In genomic region chr1:167390381-167390780, GRCm38 (mm10) we compare ENCODE assay signal across 20 mouse cellular contexts. TPM values are rescaled to one million over a fixed set of nuclear protein-coding genes. Genes with fewer than 3 reads are reported as not detected.
DNase-seq lines count a peak whose midpoint lies in the region; ATAC-seq and TF ChIP-seq lines count a peak whose summit lies in the region.
"Had no signal": no experiment of that assay in that cellular context is flagged by ENCODE, and none has a peak within 500 bp of the region (broad histone marks: within the 10 kb centered on the region; RNA-seq: fewer than 3 reads in every experiment).

No protein-coding gene starts in this region.

- H3K27me3 ChIP-seq in heart, adult 2 months (ENCODE audit: control insufficient read depth, insufficient read depth, low read length): no peaks in the 10 kb centered on the region
- no peaks in the 10 kb centered on the region for H3K27me3 ChIP-seq in intestine, embryonic 15.5 days (replicated peaks)
- no peaks in the 10 kb centered on the region for H3K27me3 ChIP-seq in liver, postnatal 0 days (ENCODE audit: insufficient read depth, low read length)
- H3K27me3 ChIP-seq: heart, embryonic 15.5 days had no signal

- intact Hi-C loops in heart, adult 2 months (cut with DNase I): loop anchor here (5.0 kb wide), 1 partner anchor 38 kb away; no protein-coding TSS in a partner anchor

- peak overlapping the region; percentile 11; the same call in 1 of the 2 replicates for H3K4me2 ChIP-seq in intestine, embryonic 15.5 days (replicated peaks)
- H3K4me2 ChIP-seq in liver, postnatal 0 days (ENCODE audit: low read depth, low read length): peak overlapping the region; percentile 88
- H3K4me2 ChIP-seq: heart, embryonic 15.5 days; lung, embryonic 14.5 days; neural tube, embryonic 13.5 days had no signal

- H3K4me1 ChIP-seq in heart, adult 2 months (ENCODE audit: control insufficient read depth, insufficient read depth, low read length): peaks cover 6% of the 10 kb centered on the region
- peaks cover 11% of the 10 kb centered on the region for H3K4me1 ChIP-seq in intestine, embryonic 15.5 days (replicated peaks)
- H3K4me1 ChIP-seq in liver, postnatal 0 days (ENCODE audit: insufficient read depth): peaks cover 55% of the 10 kb centered on the region

- H3K9ac ChIP-seq in heart, adult 2 months (ENCODE audit: low read depth, low read length): no peak overlapping the region
- H3K9ac ChIP-seq in intestine, embryonic 15.5 days: no peak overlapping the region
- 0 out of 2 replicates have a peak overlapping the region, but pooled peaks have one; percentile 18 for H3K9ac ChIP-seq in liver, postnatal 0 days (replicated peaks)
- H3K9ac ChIP-seq: heart, embryonic 15.5 days; lung, embryonic 14.5 days; neural tube, embryonic 13.5 days had no signal

- 52% methylated on average over 4 of the region's 4 CpGs for WGBS in heart, adult 2 months
- WGBS in intestine, embryonic 15.5 days: 75% methylated on average over 4 of the region's 4 CpGs
- 82% methylated on average over 4 of the region's 4 CpGs for WGBS in liver, postnatal 0 days (ENCODE audit: insufficient replicate concordance)

- H3K27ac ChIP-seq in heart, adult 2 months: no peak overlapping the region
- H3K27ac ChIP-seq in intestine, embryonic 15.5 days: no peak overlapping the region
- H3K27ac ChIP-seq in liver, postnatal 0 days (ENCODE audit: low read depth): no peak overlapping the region
- H3K27ac ChIP-seq: heart, embryonic 15.5 days; kidney, postnatal 0 days; midbrain, embryonic 10.5 days; neural tube, embryonic 13.5 days had no signal

- H3K9me3 ChIP-seq in intestine, embryonic 15.5 days: no peaks in the 10 kb centered on the region
- H3K9me3 ChIP-seq in liver, postnatal 0 days (ENCODE audit: low read length): no peaks in the 10 kb centered on the region
- H3K9me3 ChIP-seq: heart, embryonic 15.5 days; midbrain, embryonic 10.5 days; neural tube, embryonic 13.5 days had no signal

- ATAC-seq in intestine, embryonic 15.5 days: no peak
- no peak for ATAC-seq in liver, postnatal 0 days
- no peak for ATAC-seq in erythroid progenitor cell, adult 5-6 weeks (replicated peaks; ENCODE audit: low FRiP score, poor library complexity, severe bottlenecking)
- ATAC-seq: inflammation-experienced regulatory T-cells, adult 6 months had no signal

- peak; percentile 49 for DNase-seq in heart, adult 11 months
- DNase-seq in heart, adult 2 months: no peak
- peak; percentile 27 for DNase-seq in MN1 (ENCODE audit: low spot score)
- DNase-seq in liver, postnatal 0 days: no peak
- no peak for DNase-seq in right cerebral cortex, postnatal 14 days
- DNase-seq: cerebellum, adult 11 months; cerebellum, postnatal 25 days; gastrocnemius, postnatal 36 days; left cerebral cortex, postnatal 4 days; lung, embryonic 14.5 days; lung, postnatal 4 days; right cerebral cortex, postnatal 4 days; thymus, postnatal 4 days had no signal

- peaks cover 5% of the 10 kb centered on the region for H3K36me3 ChIP-seq in heart, adult 2 months (ENCODE audit: control insufficient read depth, insufficient read depth, low read length)
- H3K36me3 ChIP-seq in intestine, embryonic 15.5 days: no peaks in the 10 kb centered on the region
- no peaks in the 10 kb centered on the region for H3K36me3 ChIP-seq in liver, postnatal 0 days (replicated peaks; ENCODE audit: insufficient read depth, low read length)
- H3K36me3 ChIP-seq: heart, embryonic 15.5 days; midbrain, embryonic 10.5 days; neural tube, embryonic 13.5 days had no signal

- no peak overlapping the region for H3K4me3 ChIP-seq in heart, adult 2 months
- no peak overlapping the region for H3K4me3 ChIP-seq in intestine, embryonic 15.5 days (replicated peaks)
- no peak overlapping the region for H3K4me3 ChIP-seq in liver, postnatal 0 days (ENCODE audit: low read depth, low read length)
- H3K4me3 ChIP-seq: heart, embryonic 15.5 days; midbrain, embryonic 10.5 days; neural tube, embryonic 13.5 days had no signal

- no peak for TF ChIP-seq EP300 in heart, adult 2 months (IDR thresholded peaks at IDR 0.05; ENCODE audit: insufficient read depth, low read depth, low read length)
- TF ChIP-seq EP300 in liver, postnatal 0 days (IDR thresholded peaks at IDR 0.05; ENCODE audit: low read depth): no peak

- no peaks in the 10 kb centered on the region for H3K79me2 ChIP-seq in heart, adult 2 months (replicated peaks; ENCODE audit: control insufficient read depth, insufficient read depth, low read length)

- TF ChIP-seq POLR2A in heart, adult 2 months (IDR thresholded peaks at IDR 0.05; ENCODE audit: insufficient read depth, low read depth, low read length): no peak

- no peak for TF ChIP-seq CTCF in heart, adult 2 months (IDR thresholded peaks at IDR 0.05)
- no peak for TF ChIP-seq CTCF in liver, postnatal 0 days (IDR thresholded peaks at IDR 0.05; ENCODE audit: low read depth)

RNA-seq across cellular contexts. Expression of gene Mgst3, which starts 3.3 kb away (rescaled TPM):
- total RNA-seq in heart, adult 2 months (2021): 100 to 1,000 TPM; 274 to 351 TPM
- 788 and 868 TPM in 2 replicates for polyA plus RNA-seq in heart, adult 2 months (2012; rRNA removed)
- 247 and 298 TPM in 2 replicates for polyA plus RNA-seq in intestine, embryonic 15.5 days (2015; fragmentation: Nextera tagmentation; extraction: Ambion mirVana)
- 161 and 163 TPM in 2 replicates for polyA plus RNA-seq in liver, postnatal 0 days (2015; fragmentation: Nextera tagmentation; extraction: Ambion mirVana)
- 406 and 410 TPM in 2 replicates for total RNA-seq in erythroid progenitor cell, adult 5-6 weeks (2015; ENCODE audit: low replicate concordance)
- 298 and 328 TPM in 2 replicates for total RNA-seq in erythroid progenitor cell, adult 5-6 weeks (2017; ENCODE audit: low replicate concordance)

RNA-seq across cellular contexts. Expression of gene Aldh9a1, which starts 40.6 kb away (rescaled TPM):
- total RNA-seq in heart, adult 2 months (2021): 10 to 100 TPM; 18.4 to 20.4 TPM
- polyA plus RNA-seq in heart, adult 2 months (2012; rRNA removed): 31.5 and 49.6 TPM in 2 replicates
- polyA plus RNA-seq in intestine, embryonic 15.5 days (2015; fragmentation: Nextera tagmentation; extraction: Ambion mirVana): 133 and 156 TPM in 2 replicates
- polyA plus RNA-seq in liver, postnatal 0 days (2015; fragmentation: Nextera tagmentation; extraction: Ambion mirVana): 76.4 and 80.8 TPM in 2 replicates
- 13.0 and 20.1 TPM in 2 replicates for total RNA-seq in erythroid progenitor cell, adult 5-6 weeks (2015; ENCODE audit: low replicate concordance)
- 9.4 and 11.8 TPM in 2 replicates for total RNA-seq in erythroid progenitor cell, adult 5-6 weeks (2017; ENCODE audit: low replicate concordance)

Comparison
In these comparisons a context has a peak if more than half of its experiments do, and no peak if none do; other contexts are left out.
1. DNase-seq: peak in heart, adult 11 months (single experiment) and MN1 (single experiment); none in heart, adult 2 months (0 of 2), liver, postnatal 0 days (single experiment) and right cerebral cortex, postnatal 14 days (single experiment).